Mouse (Mus musculus) liver, embryonic 15.5 days (tissue): ENCODE measurements at regions not wholly inside any gene's neighbourhood (a gene's known extent, or its start where the extent isn't known, plus 50 kb on each side); places are given as distances from the start of the nearest gene placed in this dataset.

Source experiments
- ATAC-seq: fragments of 200-750 bp; cut with Nextera tagmentation; 2 replicates; pipeline ENCODE4 v1.8.0; 2017; ENCODE audit warnings: moderate number of reproducible peaks, mild to moderate bottlenecking, moderate library complexity; ENCODE audit not compliant: insufficient read depth
- H3K27ac ChIP-seq: fragments of 300-500 bp; sonication (generic); replicated peaks from 2 replicates; pipeline ENCODE4 v1.5.1; 2015; ENCODE audit warnings: mild to moderate bottlenecking, inconsistent platforms
- H3K27me3 ChIP-seq: fragments of 300-500 bp; sonication (generic); 2 replicates; pipeline ENCODE4 v1.6.1; 2015; ENCODE audit warnings: mild to moderate bottlenecking, inconsistent platforms
- H3K36me3 ChIP-seq: fragments of 300-500 bp; sonication (generic); replicated peaks from 2 replicates; pipeline ENCODE4 v1.6.1; 2015; ENCODE audit warnings: moderate library complexity, mild to moderate bottlenecking, inconsistent platforms
- H3K4me1 ChIP-seq: fragments of 300-500 bp; sonication (generic); replicated peaks from 2 replicates; pipeline ENCODE4 v1.6.1; 2015; ENCODE audit warnings: inconsistent platforms
- H3K4me2 ChIP-seq: fragments of 300-500 bp; sonication (generic); 2 replicates; pipeline ENCODE4 v1.6.1; 2015; ENCODE audit warnings: moderate library complexity, mild to moderate bottlenecking, inconsistent platforms
- H3K4me3 ChIP-seq: fragments of 300-500 bp; sonication (generic); replicated peaks from 2 replicates; pipeline ENCODE4 v1.5.1; 2015; ENCODE audit warnings: mild to moderate bottlenecking, inconsistent platforms
- H3K9ac ChIP-seq: fragments of 300-500 bp; sonication (generic); 2 replicates; pipeline ENCODE4 v1.6.1; 2015; ENCODE audit warnings: moderate library complexity, mild to moderate bottlenecking, inconsistent platforms
- H3K9me3 ChIP-seq: fragments of 300-500 bp; sonication (generic); replicated peaks from 2 replicates; pipeline ENCODE4 v1.6.1; 2016; ENCODE audit warnings: inconsistent platforms
- WGBS: fragments of 180-500 bp; shearing (Covaris S2); methylation state at CpG from one replicate; pipeline ENCODE4 v1.1.7; 2015; ENCODE audit warnings: mixed read lengths; ENCODE audit not compliant: insufficient replicate concordance; 5-methylcytosine and 5-hydroxymethylcytosine counted together

DNA sequence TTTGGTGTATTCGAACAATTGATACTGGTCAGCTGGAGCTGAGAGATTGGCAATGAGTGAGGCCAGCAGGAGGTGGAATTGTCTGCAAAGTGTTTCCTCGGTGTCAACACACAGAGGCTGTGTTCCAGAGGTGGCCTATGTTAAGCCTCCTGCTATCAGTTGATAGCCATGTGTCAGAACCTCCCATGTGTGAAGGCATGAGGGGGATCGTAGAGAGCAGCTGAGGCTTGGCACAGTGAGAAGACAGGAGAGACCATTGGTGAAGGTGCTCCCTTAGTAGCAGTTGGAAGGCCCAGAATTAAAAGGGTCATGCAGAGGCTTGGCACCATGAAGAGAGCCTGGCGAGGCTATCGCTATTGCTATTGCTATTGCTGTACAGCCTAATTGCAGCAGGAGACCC lies 86.6 kb upstream of the Opcml start:
- Histone ChIP-seq H3K4me1 (no peaks in the 10 kb centered on the region), H3K4me2 (no peak overlapping the region), H3K27me3 (no peaks in the 10 kb centered on the region), H3K9ac (no peak overlapping the region), H3K36me3 (no peaks in the 10 kb centered on the region), H3K4me3 (no peak overlapping the region), H3K27ac (no peak overlapping the region), H3K9me3 (no peaks in the 10 kb centered on the region)
- ATAC-seq = no peak
- whole genome bisulfite sequencing = 51% methylated on average over 5 of the region's 5 CpGs

- 45% methylated on average over 2 of the region's 2 CpGs for WGBS
- no peak overlapping the region for H3K4me2 ChIP-seq
Observed at GRCm38 (mm10) chr9:27723840-27724408, 66.7 kb upstream of the Opcml start.

GRCm38 (mm10) chr9:27724576-27724975 lies 66.0 kb upstream of the Opcml start:
- H3K4me3 ChIP-seq = no peak overlapping the region
- no peak for ATAC-seq
- WGBS = 54% methylated on average over 2 of the region's 2 CpGs

More at GRCm38 (mm10) chr9:27723840-27724408, 66.7 kb upstream of the Opcml start:
- Histone ChIP-seq H3K9ac (no peak overlapping the region), H3K36me3 (no peaks in the 10 kb centered on the region), H3K27ac (no peak overlapping the region), H3K9me3 (no peaks in the 10 kb centered on the region), H3K27me3 (no peaks in the 10 kb centered on the region), H3K4me1 (no peaks in the 10 kb centered on the region), H3K4me3 (no peak overlapping the region)
- ATAC-seq = no peak

DNA sequence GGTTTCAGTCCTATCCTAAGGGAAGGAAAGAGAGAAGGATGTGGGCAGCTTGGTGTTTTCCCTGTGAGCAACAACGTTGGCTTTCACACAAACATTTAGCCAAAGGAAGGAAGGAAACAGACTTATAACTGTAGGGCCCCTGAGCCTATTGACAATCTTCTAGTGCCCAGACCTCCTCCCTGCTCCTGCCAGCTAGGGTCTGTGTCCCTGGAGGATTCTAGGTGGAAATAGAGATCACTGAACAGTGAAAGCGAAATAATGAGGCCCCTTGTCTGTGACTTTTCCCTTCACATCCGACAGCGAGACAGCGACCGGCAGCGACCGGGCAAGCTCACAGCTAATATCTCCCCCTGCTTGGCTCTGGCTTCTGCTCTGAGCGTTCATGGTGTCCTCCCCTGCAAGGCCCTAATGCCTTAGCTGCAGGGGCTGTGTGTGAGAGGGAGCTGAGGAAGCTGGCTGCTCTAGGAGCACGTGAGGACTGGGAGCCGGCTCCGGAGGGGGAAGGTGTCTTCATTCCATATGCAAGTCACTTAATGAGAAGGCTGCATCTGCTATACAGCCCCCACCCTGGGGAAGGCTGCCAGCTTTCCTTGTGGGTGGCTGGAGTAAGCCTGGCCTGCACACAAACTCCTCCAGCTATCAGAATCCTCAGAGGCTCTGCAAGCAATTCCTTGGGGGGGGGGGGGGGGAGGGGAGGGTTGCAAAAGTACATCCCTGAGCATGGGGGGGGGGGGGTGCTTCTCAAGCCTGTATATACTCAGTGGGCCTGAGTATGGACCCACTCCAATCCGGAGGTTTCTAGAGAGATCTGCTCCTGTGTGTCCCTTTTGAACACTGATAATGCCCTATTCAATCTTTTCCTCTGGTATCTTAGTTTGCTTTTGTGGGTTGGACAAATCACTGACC lies 61.7 kb upstream of the Opcml start:
- no peaks in the 10 kb centered on the region for H3K9me3 ChIP-seq
- H3K4me2 ChIP-seq = no peak overlapping the region
- H3K27me3 ChIP-seq = no peaks in the 10 kb centered on the region
- H3K4me1 ChIP-seq = no peaks in the 10 kb centered on the region
- H3K36me3 ChIP-seq = no peaks in the 10 kb centered on the region
- no peak overlapping the region for H3K27ac ChIP-seq
- no peak overlapping the region for H3K9ac ChIP-seq
- ATAC-seq = no peak
- H3K4me3 ChIP-seq = no peak overlapping the region
- WGBS = 11% methylated on average over 13 of the region's 13 CpGs

More at GRCm38 (mm10) chr9:27724576-27724975, 66.0 kb upstream of the Opcml start:
- no peaks in the 10 kb centered on the region for H3K27me3 ChIP-seq
- H3K36me3 ChIP-seq = no peaks in the 10 kb centered on the region
- no peak overlapping the region for H3K4me2 ChIP-seq
- H3K9ac ChIP-seq = no peak overlapping the region
- H3K4me1 ChIP-seq = no peaks in the 10 kb centered on the region
- H3K27ac ChIP-seq = no peak overlapping the region
- no peaks in the 10 kb centered on the region for H3K9me3 ChIP-seq

DNA sequence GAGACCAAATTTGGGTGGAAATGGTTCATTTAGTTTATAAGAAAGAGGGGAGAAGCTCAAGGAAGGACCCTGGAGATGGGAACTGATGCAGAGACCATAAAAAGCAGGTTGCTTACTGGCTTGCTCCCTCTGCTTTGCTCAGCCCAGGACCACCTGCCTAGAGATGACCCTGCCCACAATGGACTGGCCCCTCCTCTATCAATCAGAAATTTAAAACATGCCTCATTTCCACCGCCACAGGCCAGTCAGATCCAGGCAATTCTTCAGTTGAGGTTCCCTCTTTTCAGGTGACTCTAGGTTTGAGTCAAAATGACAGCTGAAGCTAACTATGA lies 61.1 kb upstream of the Opcml start:
- 32% methylated on average over 1 of the region's 1 CpGs for WGBS
- Histone ChIP-seq H3K4me1 (no peaks in the 10 kb centered on the region), H3K9me3 (no peaks in the 10 kb centered on the region), H3K9ac (no peak overlapping the region), H3K4me2 (no peak overlapping the region), H3K27me3 (no peaks in the 10 kb centered on the region), H3K4me3 (no peak overlapping the region), H3K27ac (no peak overlapping the region), H3K36me3 (no peaks in the 10 kb centered on the region)
- no peak for ATAC-seq

- no peak overlapping the region for H3K4me2 ChIP-seq
- H3K36me3 ChIP-seq = no peaks in the 10 kb centered on the region
- no peak overlapping the region for H3K27ac ChIP-seq
- H3K4me3 ChIP-seq = no peak overlapping the region
- H3K9ac ChIP-seq = no peak overlapping the region
- no peaks in the 10 kb centered on the region for H3K9me3 ChIP-seq
- H3K27me3 ChIP-seq = no peaks in the 10 kb centered on the region
- no peaks in the 10 kb centered on the region for H3K4me1 ChIP-seq
- WGBS = 14% methylated on average over 3 of the region's 3 CpGs
- ATAC-seq = no peak
Observed at GRCm38 (mm10) chr9:27739287-27739686, 51.3 kb upstream of the Opcml start.
